Comparison of ENCODE assay signal across 20 mouse cellular contexts in the genomic region with DNA sequence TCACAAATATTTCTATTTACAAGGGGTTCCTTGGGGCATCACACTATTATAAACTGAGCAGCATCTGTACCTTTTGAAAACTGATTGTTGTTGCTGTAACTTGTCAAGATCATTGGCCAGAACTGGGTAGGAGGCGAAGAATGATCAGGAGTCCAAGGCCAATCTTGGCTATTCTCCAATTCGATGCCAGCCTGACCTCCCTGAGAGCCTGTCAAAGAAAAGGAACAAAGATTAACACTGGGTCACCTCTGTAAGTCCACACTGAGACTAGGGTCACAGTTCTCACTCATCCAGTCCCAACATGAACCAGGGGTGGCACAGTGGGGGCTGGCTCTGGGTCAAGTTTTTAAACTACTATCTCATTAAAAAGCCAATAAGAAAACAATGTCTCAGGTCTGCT.
"Had no signal": no experiment of that assay in that cellular context is flagged by ENCODE, and none has a peak within 500 bp of the region (broad histone marks: within the 10 kb centered on the region; RNA-seq: fewer than 3 reads in every experiment).

No protein-coding gene starts in this region.

- H3K36me3 ChIP-seq: intestine, embryonic 15.5 days; limb, embryonic 10.5 days; limb, embryonic 13.5 days; midbrain, embryonic 12.5 days; midbrain, embryonic 15.5 days; neural tube, embryonic 12.5 days; neural tube, embryonic 15.5 days had no signal

- H3K4me1 ChIP-seq: intestine, embryonic 15.5 days; limb, embryonic 10.5 days; limb, embryonic 13.5 days; midbrain, embryonic 12.5 days; midbrain, embryonic 15.5 days; neural tube, embryonic 12.5 days; neural tube, embryonic 15.5 days had no signal

- H3K4me3 ChIP-seq: intestine, embryonic 15.5 days; layer of hippocampus, adult 2 months; limb, embryonic 10.5 days; limb, embryonic 13.5 days; midbrain, embryonic 12.5 days; midbrain, embryonic 15.5 days; neural tube, embryonic 12.5 days; neural tube, embryonic 15.5 days had no signal

- ATAC-seq: intestine, embryonic 15.5 days; liver, postnatal 0 days; lung, postnatal 0 days; midbrain, embryonic 15.5 days had no signal

- H3K9me3 ChIP-seq: intestine, embryonic 15.5 days; limb, embryonic 10.5 days; limb, embryonic 13.5 days; midbrain, embryonic 12.5 days; midbrain, embryonic 15.5 days; neural tube, embryonic 12.5 days; neural tube, embryonic 15.5 days had no signal

- H3K27ac ChIP-seq: intestine, embryonic 15.5 days; layer of hippocampus, adult 2 months; limb, embryonic 10.5 days; limb, embryonic 13.5 days; liver, embryonic 14.5 days; macrophage; midbrain, embryonic 12.5 days; midbrain, embryonic 15.5 days; neural tube, embryonic 12.5 days; neural tube, embryonic 15.5 days; stomach, postnatal 0 days had no signal

- H3K4me2 ChIP-seq: intestine, embryonic 15.5 days; limb, embryonic 13.5 days; liver, embryonic 11.5 days; lung, embryonic 14.5 days; midbrain, embryonic 12.5 days; midbrain, embryonic 15.5 days; neural tube, embryonic 12.5 days; neural tube, embryonic 15.5 days had no signal

- DNase-seq: kidney, postnatal 10 days; layer of hippocampus, adult 9-11 months; liver, postnatal 0 days; lung, embryonic 14.5 days; right cerebral cortex, adult 18-20 months; right cerebral cortex, postnatal 14 days; right cerebral cortex, postnatal 4 days had no signal

- H3K27me3 ChIP-seq: intestine, embryonic 15.5 days; limb, embryonic 13.5 days; midbrain, embryonic 12.5 days; midbrain, embryonic 15.5 days; neural tube, embryonic 12.5 days; neural tube, embryonic 15.5 days had no signal

- H3K9ac ChIP-seq: intestine, embryonic 15.5 days; limb, embryonic 13.5 days; liver, embryonic 14.5 days; liver, postnatal 0 days; lung, embryonic 14.5 days; midbrain, embryonic 12.5 days; midbrain, embryonic 15.5 days; neural tube, embryonic 12.5 days; neural tube, embryonic 15.5 days had no signal
